Mouse (Mus musculus): ENCODE measurements around the gene Gbgt1. TPM values are rescaled to one million over a fixed set of nuclear protein-coding genes. Genes with fewer than 3 reads are reported as not detected.

Gbgt1 gene
- polyA plus RNA-seq, 1 experiment from 2014 or later, result 4.7 TPM

- no peaks in the 10 kb centered on the region for H3K9me3 ChIP-seq (ENCODE audit: control insufficient read depth, low read length)
- peaks cover 75% of the 10 kb centered on the region for H3K4me1 ChIP-seq (replicated peaks; ENCODE audit: control insufficient read depth, insufficient read depth, low read length)
- H3K4me3 ChIP-seq (ENCODE audit: low read depth, low read length), result no peak overlapping the region
- peaks cover 4% of the 10 kb centered on the region for H3K36me3 ChIP-seq (ENCODE audit: control insufficient read depth, insufficient read depth, low read length)
- peak overlapping the region; percentile 11; the same call in 1 of the 2 replicates for H3K27ac ChIP-seq (ENCODE audit: low read depth)
- no peak for ATAC-seq (replicated peaks; ENCODE audit: low FRiP score, low TSS enrichment, low read depth)
- H3K9ac ChIP-seq (ENCODE audit: low read length), result no peak overlapping the region
- WGBS, result 77% methylated on average over 11 of the region's 11 CpGs
- H3K4me2 ChIP-seq (ENCODE audit: low read length), result no peak overlapping the region
- H3K27me3 ChIP-seq (replicated peaks; ENCODE audit: control insufficient read depth, insufficient read depth, low read length), result no peaks in the 10 kb centered on the region
- no peak for DNase-seq (ENCODE audit: low spot score)
These were observed 40.3 kb downstream of the Gbgt1 start for GRCm38 (mm10) chr2:28536766-28537633.

- Histone ChIP-seq H3K27me3 (replicated peaks; ENCODE audit: control insufficient read depth, insufficient read depth, low read length) (no peaks in the 10 kb centered on the region), H3K4me3 (ENCODE audit: low read depth, low read length) (no peak overlapping the region), H3K27ac (ENCODE audit: low read depth) (no peak overlapping the region), H3K4me1 (replicated peaks; ENCODE audit: control insufficient read depth, insufficient read depth, low read length) (peaks cover 70% of the 10 kb centered on the region), H3K9me3 (ENCODE audit: control insufficient read depth, low read length) (no peaks in the 10 kb centered on the region), H3K36me3 (ENCODE audit: control insufficient read depth, insufficient read depth, low read length) (peaks cover 10% of the 10 kb centered on the region), H3K9ac (ENCODE audit: low read length) (no peak overlapping the region), H3K4me2 (ENCODE audit: low read length) (no peak overlapping the region)
- ATAC-seq (replicated peaks; ENCODE audit: low FRiP score, low TSS enrichment, low read depth) (no peak), DNase-seq (ENCODE audit: low spot score) (no peak)
- 33% methylated on average over 4 of the region's 4 CpGs for WGBS
These were observed 40.9 kb downstream of the Gbgt1 start for GRCm38 (mm10) chr2:28537634-28537920.

DNA sequence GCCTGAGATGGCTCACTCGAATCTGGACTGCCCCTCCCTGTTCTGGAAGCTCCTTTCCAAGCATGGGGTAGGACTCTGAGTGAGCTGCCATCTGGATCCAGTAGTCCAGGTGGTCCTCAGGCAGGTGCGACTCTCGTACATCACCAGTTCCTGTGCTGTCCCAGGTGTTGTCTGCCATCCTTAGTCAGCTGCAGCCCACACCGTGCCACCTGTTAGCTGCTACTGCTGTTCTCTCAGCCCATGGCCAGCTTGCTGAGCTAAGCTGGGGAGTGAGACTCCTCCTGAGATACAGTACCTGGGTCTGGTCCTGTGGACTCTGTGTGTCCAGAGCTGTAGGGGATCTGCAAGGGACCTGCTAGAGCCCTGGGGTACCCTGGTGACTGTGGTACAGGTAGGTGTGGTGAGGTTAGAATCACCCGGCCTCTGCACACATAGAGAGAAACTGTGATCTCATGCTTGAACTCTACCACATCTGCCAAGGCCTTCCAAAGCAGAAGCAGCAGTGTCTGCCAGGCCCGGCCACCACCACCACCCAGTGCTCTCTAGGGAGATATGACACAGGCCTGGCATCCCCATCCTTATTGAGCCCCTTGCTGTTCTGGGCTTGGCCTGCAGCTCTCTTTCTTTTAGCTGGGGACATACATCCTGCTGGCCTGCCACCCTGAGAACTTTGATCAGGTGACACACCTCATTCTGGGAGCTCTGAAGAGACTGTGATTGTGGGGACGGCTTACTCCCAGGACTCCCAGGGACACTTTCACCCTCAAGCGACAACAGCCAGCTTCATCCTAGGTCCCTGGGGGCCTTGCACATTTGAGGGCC lies 41.5 kb downstream of the Gbgt1 start:
- 78% methylated on average over 8 of the region's 8 CpGs for WGBS
- H3K4me1 ChIP-seq (replicated peaks; ENCODE audit: control insufficient read depth, insufficient read depth, low read length), result peaks cover 64% of the 10 kb centered on the region
- DNase-seq (ENCODE audit: low spot score), result no peak

GRCm38 (mm10) chr2:28538817-28539128 lies 42.1 kb downstream of the Gbgt1 start:
- H3K9me3 ChIP-seq (ENCODE audit: control insufficient read depth, low read length), result no peaks in the 10 kb centered on the region
- peaks cover 62% of the 10 kb centered on the region for H3K4me1 ChIP-seq (replicated peaks; ENCODE audit: control insufficient read depth, insufficient read depth, low read length)
- peaks cover 20% of the 10 kb centered on the region for H3K36me3 ChIP-seq (ENCODE audit: control insufficient read depth, insufficient read depth, low read length)
- ATAC-seq (replicated peaks; ENCODE audit: low FRiP score, low TSS enrichment, low read depth), result no peak
- H3K27ac ChIP-seq (ENCODE audit: low read depth), result peak overlapping the region; percentile 69
- 75% methylated on average over 1 of the region's 1 CpGs for WGBS
- no peak overlapping the region for H3K4me3 ChIP-seq (ENCODE audit: low read depth, low read length)
- H3K27me3 ChIP-seq (replicated peaks; ENCODE audit: control insufficient read depth, insufficient read depth, low read length), result no peaks in the 10 kb centered on the region
- no peak overlapping the region for H3K4me2 ChIP-seq (ENCODE audit: low read length)
- H3K9ac ChIP-seq (ENCODE audit: low read length), result no peak overlapping the region
- no peak for DNase-seq (ENCODE audit: low spot score)

More for the DNA sequence above, 41.5 kb downstream of the Gbgt1 start:
- H3K4me2 ChIP-seq (ENCODE audit: low read length), result no peak overlapping the region
- no peak overlapping the region for H3K4me3 ChIP-seq (ENCODE audit: low read depth, low read length)
- no peak overlapping the region for H3K9ac ChIP-seq (ENCODE audit: low read length)
- no peak for ATAC-seq (replicated peaks; ENCODE audit: low FRiP score, low TSS enrichment, low read depth)
- peaks cover 16% of the 10 kb centered on the region for H3K36me3 ChIP-seq (ENCODE audit: control insufficient read depth, insufficient read depth, low read length)
- H3K27ac ChIP-seq (ENCODE audit: low read depth), result peak overlapping the region; percentile 69
- no peaks in the 10 kb centered on the region for H3K9me3 ChIP-seq (ENCODE audit: control insufficient read depth, low read length)
- H3K27me3 ChIP-seq (replicated peaks; ENCODE audit: control insufficient read depth, insufficient read depth, low read length), result no peaks in the 10 kb centered on the region

GRCm38 (mm10) chr2:28539206-28539605 lies 42.5 kb downstream of the Gbgt1 start:
- Histone ChIP-seq H3K9me3 (ENCODE audit: control insufficient read depth, low read length) (no peaks in the 10 kb centered on the region), H3K27me3 (replicated peaks; ENCODE audit: control insufficient read depth, insufficient read depth, low read length) (no peaks in the 10 kb centered on the region), H3K9ac (ENCODE audit: low read length) (no peak overlapping the region), H3K27ac (ENCODE audit: low read depth) (peak overlapping the region; percentile 69), H3K4me1 (replicated peaks; ENCODE audit: control insufficient read depth, insufficient read depth, low read length) (peaks cover 57% of the 10 kb centered on the region), H3K36me3 (ENCODE audit: control insufficient read depth, insufficient read depth, low read length) (peaks cover 24% of the 10 kb centered on the region), H3K4me3 (ENCODE audit: low read depth, low read length) (no peak overlapping the region), H3K4me2 (ENCODE audit: low read length) (no peak overlapping the region)
- DNase-seq (ENCODE audit: low spot score), result peak; percentile 70
- 44% methylated on average over 7 of the region's 7 CpGs for WGBS
- peak; percentile 38 for ATAC-seq (replicated peaks; ENCODE audit: low FRiP score, low TSS enrichment, low read depth)

GRCm38 (mm10) chr2:28539949-28540348 lies 43.3 kb downstream of the Gbgt1 start:
- Histone ChIP-seq H3K4me2 (ENCODE audit: low read length) (no peak overlapping the region), H3K9me3 (ENCODE audit: control insufficient read depth, low read length) (no peaks in the 10 kb centered on the region), H3K27me3 (replicated peaks; ENCODE audit: control insufficient read depth, insufficient read depth, low read length) (no peaks in the 10 kb centered on the region), H3K27ac (ENCODE audit: low read depth) (peak overlapping the region; percentile 69; the same call in 1 of the 2 replicates), H3K9ac (ENCODE audit: low read length) (no peak overlapping the region), H3K36me3 (ENCODE audit: control insufficient read depth, insufficient read depth, low read length) (peaks cover 32% of the 10 kb centered on the region), H3K4me1 (replicated peaks; ENCODE audit: control insufficient read depth, insufficient read depth, low read length) (peaks cover 51% of the 10 kb centered on the region), H3K4me3 (ENCODE audit: low read depth, low read length) (no peak overlapping the region)
- ATAC-seq (replicated peaks; ENCODE audit: low FRiP score, low TSS enrichment, low read depth), result no peak
- no peak for DNase-seq (ENCODE audit: low spot score)
- 84% methylated on average over 2 of the region's 2 CpGs for WGBS

DNA sequence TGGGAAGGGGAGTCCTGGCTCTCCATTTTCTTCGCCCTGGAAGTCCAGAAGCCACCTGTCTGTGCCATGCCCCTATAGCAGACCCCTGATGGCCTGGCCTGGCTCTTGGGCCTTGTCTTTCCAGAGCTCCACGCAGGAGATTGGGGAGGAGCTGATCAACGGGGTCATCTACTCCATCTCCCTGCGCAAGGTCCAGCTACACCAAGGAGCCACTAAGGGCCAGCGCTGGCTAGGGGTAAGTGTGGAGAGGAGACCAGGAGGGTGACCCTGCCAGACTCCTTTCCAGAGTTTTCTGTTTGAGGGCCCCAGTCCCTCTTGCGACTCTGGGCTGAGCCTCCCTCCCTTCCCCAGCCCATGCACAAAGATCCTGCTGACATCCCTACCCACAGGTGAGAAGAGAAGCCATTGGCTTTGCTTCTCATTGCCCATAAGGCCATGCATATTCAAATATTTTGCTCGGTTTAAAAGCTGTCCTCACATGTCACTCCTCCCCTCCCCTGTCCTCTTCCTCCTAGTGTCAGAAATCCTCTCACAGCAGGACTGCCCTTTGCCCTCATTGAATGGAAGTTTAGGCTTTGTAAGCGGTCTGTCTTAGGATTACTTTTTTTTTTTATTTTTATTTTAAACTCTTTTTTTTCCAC lies 44.0 kb downstream of the Gbgt1 start:
- Histone ChIP-seq H3K4me1 (replicated peaks; ENCODE audit: control insufficient read depth, insufficient read depth, low read length) (peaks cover 44% of the 10 kb centered on the region), H3K27me3 (replicated peaks; ENCODE audit: control insufficient read depth, insufficient read depth, low read length) (no peaks in the 10 kb centered on the region), H3K36me3 (ENCODE audit: control insufficient read depth, insufficient read depth, low read length) (peaks cover 40% of the 10 kb centered on the region), H3K27ac (ENCODE audit: low read depth) (no peak overlapping the region), H3K9ac (ENCODE audit: low read length) (no peak overlapping the region), H3K9me3 (ENCODE audit: control insufficient read depth, low read length) (no peaks in the 10 kb centered on the region), H3K4me2 (ENCODE audit: low read length) (no peak overlapping the region), H3K4me3 (ENCODE audit: low read depth, low read length) (no peak overlapping the region)
- 83% methylated on average over 8 of the region's 8 CpGs for WGBS
- DNase-seq (ENCODE audit: low spot score) (no peak), ATAC-seq (replicated peaks; ENCODE audit: low FRiP score, low TSS enrichment, low read depth) (no peak)

DNA sequence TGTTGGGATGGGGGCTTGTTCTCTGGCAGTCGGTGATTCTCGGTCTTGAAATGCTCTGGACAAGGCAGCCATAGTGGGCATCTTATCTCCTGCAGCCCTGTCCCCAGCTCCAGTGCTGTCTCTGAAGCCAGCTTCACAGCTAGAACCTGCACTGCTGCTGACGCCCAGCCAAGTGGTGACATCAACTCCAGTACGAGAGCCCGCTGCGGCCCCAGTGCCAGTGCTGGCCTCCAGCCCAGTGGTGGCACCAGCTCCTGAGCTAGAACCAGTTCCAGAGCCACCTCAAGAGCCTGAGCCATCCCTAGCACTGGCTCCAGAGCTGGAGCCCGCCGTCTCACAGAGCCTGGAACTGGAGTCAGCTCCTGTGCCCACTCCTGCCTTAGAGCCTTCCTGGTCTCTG lies 47.2 kb downstream of the Gbgt1 start:
- no peaks in the 10 kb centered on the region for H3K27me3 ChIP-seq (replicated peaks; ENCODE audit: control insufficient read depth, insufficient read depth, low read length)
- DNase-seq (ENCODE audit: low spot score) (no peak), ATAC-seq (replicated peaks; ENCODE audit: low FRiP score, low TSS enrichment, low read depth) (no peak)
- H3K9ac ChIP-seq (ENCODE audit: low read length), result no peak overlapping the region
- H3K4me1 ChIP-seq (replicated peaks; ENCODE audit: control insufficient read depth, insufficient read depth, low read length), result peaks cover 14% of the 10 kb centered on the region
- H3K4me3 ChIP-seq (ENCODE audit: low read depth, low read length), result no peak overlapping the region
- WGBS, result 90% methylated on average over 8 of the region's 8 CpGs
- H3K36me3 ChIP-seq (ENCODE audit: control insufficient read depth, insufficient read depth, low read length), result peaks cover 61% of the 10 kb centered on the region
- no peak overlapping the region for H3K4me2 ChIP-seq (ENCODE audit: low read length)
- no peaks in the 10 kb centered on the region for H3K9me3 ChIP-seq (ENCODE audit: control insufficient read depth, low read length)
- no peak overlapping the region for H3K27ac ChIP-seq (ENCODE audit: low read depth)
